Mouse (Mus musculus) splenic B cell, adult 2 months (primary cell): ENCODE measurements around the gene Itpr2.
A peak's percentile ranks its signal among the peaks of the same experiment; 100 is the strongest.

Source experiments
- DNase-seq: peaks from one replicate; pipeline ENCODE4 v3.0.0-alpha.2; 2011; ENCODE audit warnings: low read depth, low spot score
- H3K27me3 ChIP-seq: 2 replicates; pipeline ENCODE4 v1.6.1; 2012; ENCODE audit warnings: mild to moderate bottlenecking, low read length, moderate library complexity, mixed read lengths; ENCODE audit not compliant: control insufficient read depth, poor library complexity, insufficient read depth, severe bottlenecking
- H3K36me3 ChIP-seq: 2 replicates; pipeline ENCODE4 v1.6.1; 2012; ENCODE audit warnings: mild to moderate bottlenecking, low read length, moderate library complexity, mixed read lengths; ENCODE audit not compliant: control insufficient read depth, poor library complexity, insufficient read depth, severe bottlenecking

Itpr2 gene

GRCm38 (mm10) chr6:146434217-146434616 lies 67.8 kb downstream of the Itpr2 start:
- no peak for DNase-seq
- no peaks in the 10 kb centered on the region; the same call in none of the 2 replicates for H3K36me3 ChIP-seq

GRCm38 (mm10) chr6:146432218-146432865 lies 69.7 kb downstream of the Itpr2 start:
- DNase-seq = no peak
- H3K27me3 ChIP-seq = no peaks in the 10 kb centered on the region
- no peaks in the 10 kb centered on the region; the same call in 1 of the 2 replicates for H3K36me3 ChIP-seq

More at GRCm38 (mm10) chr6:146434217-146434616, 67.8 kb downstream of the Itpr2 start:
- H3K27me3 ChIP-seq = no peaks in the 10 kb centered on the region

DNA sequence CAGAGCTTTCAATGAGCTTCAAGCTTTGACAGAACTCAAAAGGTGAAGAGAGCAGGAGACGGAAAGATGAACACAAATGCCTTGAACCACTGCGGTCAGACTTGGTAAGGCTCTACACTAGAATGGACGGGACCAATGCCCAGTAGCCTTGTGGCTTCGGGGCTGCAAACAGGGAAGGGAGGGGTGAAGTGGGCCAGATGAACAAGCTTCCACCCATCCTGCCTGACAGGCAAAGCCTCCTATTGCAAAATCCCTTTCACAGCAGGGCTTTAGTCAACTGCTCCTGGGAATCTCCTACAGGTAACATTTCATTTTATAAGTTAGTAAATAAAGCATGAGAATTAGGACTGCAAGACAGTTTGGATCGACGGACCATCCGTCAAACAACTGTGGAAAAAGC lies 70.2 kb downstream of the Itpr2 start:
- no peaks in the 10 kb centered on the region for H3K36me3 ChIP-seq
- H3K27me3 ChIP-seq = no peaks in the 10 kb centered on the region
- no peak for DNase-seq

DNA sequence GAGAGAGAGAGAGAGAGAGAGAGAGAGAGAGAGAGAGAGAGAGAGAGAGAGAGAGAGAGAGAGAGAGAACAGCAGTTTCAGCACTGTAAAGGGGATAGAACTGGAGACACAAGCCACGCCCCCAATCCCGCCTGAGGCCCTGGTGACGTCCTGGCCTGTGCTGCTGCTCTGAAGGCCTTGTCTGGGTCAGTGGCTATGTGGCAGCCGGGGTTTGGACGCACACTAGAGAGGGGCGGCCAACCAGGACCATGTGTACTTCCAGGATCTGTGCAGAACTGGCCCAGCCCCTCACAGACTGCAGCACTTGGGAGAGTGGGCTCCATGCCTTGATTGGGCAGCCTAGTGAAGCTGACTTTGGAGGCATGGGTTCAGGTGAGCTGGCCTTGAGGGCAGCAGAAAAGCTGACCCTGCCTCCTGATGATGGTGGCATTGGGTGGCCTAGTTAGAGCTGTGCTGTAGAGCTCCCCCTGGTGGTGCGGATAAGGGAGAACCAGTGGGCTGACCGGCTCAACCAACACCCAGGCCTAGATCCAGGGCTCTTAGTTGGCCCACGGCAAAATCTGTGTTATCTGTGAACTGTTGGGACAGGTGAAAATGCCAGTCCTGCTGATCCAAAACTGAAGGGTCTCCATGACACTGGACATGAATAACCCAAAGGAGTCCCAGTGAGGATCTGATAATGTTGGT lies 72.2 kb downstream of the Itpr2 start:
- H3K36me3 ChIP-seq = no peaks in the 10 kb centered on the region
- peak; percentile 76 for DNase-seq
- no peaks in the 10 kb centered on the region for H3K27me3 ChIP-seq

- Histone ChIP-seq H3K27me3 (no peaks in the 10 kb centered on the region), H3K36me3 (peaks cover 5% of the 10 kb centered on the region; the same call in 1 of the 2 replicates)
- no peak for DNase-seq
These were observed 77.2 kb downstream of the Itpr2 start for GRCm38 (mm10) chr6:146424778-146425177.

- DNase-seq = no peak
- H3K36me3 ChIP-seq = peaks cover 5% of the 10 kb centered on the region; the same call in 1 of the 2 replicates
- no peaks in the 10 kb centered on the region for H3K27me3 ChIP-seq
These were observed 77.7 kb downstream of the Itpr2 start for GRCm38 (mm10) chr6:146424326-146424725.

GRCm38 (mm10) chr6:146420718-146421117 lies 81.3 kb downstream of the Itpr2 start:
- DNase-seq = no peak
- Histone ChIP-seq H3K27me3 (no peaks in the 10 kb centered on the region), H3K36me3 (peaks cover 7% of the 10 kb centered on the region; the same call in 1 of the 2 replicates)

DNA sequence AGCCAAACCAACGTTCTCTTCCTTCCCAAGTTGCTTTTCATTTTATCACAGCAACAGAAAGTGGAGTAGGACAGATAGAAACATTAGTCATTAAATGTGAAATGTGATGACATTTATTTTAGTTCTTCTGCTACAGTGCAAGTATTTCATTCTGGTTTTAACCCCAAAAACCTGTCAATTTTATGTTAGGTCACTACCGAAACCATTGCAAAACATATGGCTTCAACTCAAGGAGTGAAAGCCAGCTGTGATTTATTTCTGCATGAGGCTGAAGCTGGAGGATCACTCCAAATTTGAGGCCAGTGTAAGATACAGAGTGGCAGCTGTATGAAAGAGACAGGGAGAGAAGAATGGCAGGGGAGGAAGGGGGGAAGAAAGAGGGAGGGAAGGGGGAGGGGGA lies 85.6 kb downstream of the Itpr2 start:
- Histone ChIP-seq H3K27me3 (no peaks in the 10 kb centered on the region), H3K36me3 (peaks cover 2% of the 10 kb centered on the region)
- DNase-seq = no peak

- Histone ChIP-seq H3K36me3 (peaks cover 2% of the 10 kb centered on the region), H3K27me3 (no peaks in the 10 kb centered on the region)
- DNase-seq = no peak
These were observed 87.9 kb downstream of the Itpr2 start for GRCm38 (mm10) chr6:146414094-146414493.

DNA sequence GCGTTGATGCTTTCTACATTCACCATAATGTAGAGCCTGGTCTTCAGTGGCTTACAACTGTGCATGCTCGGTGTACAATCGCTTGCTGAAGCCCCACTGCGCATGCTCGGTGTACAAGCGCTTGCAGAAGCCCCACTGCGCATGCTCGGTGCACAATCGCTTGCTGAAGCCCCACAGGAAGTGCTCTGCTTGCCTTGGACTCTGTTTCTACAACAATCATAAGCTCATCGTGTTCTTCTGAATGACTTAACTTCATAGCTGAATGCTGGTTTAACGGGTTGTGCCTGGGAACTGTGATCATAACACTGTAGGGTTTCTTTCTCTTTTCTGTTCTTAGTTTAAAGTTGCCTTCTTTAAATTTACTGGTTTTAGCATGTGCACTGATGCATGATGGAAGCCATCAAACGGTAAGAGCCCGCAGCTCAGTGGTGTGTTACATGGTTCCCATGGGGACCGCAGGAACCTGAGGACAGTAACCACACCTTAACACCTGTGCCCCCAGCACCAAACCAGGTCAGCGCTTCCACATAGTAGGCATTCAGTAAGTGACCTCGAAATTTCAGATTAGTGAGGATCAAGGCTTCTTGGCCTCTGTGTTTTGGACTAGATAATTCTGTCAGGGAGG lies 90.5 kb downstream of the Itpr2 start:
- Histone ChIP-seq H3K36me3 (peaks cover 2% of the 10 kb centered on the region), H3K27me3 (no peaks in the 10 kb centered on the region)
- DNase-seq = peak; percentile 89

DNA sequence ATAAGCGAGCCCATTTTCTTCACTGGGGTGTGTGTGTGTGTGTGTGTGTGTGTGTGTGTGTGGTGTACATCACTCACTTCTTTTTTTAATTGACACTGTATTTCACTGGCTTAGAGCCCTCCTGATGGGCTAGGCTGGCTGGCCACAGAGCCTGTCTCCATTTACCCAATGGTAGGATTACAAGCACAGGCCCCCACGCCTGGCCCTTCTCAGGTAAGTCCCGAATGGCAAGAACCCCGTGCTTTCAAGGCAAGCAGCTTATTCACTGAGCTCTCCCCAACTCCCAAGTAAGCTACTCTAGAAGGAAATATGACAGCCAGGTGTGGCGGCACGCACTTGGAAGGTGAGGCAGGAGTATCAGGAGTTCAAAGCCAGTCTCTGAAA lies 91.6 kb downstream of the Itpr2 start:
- Histone ChIP-seq H3K36me3 (no peaks in the 10 kb centered on the region; the same call in 1 of the 2 replicates), H3K27me3 (no peaks in the 10 kb centered on the region)
- no peak for DNase-seq

- peak; percentile 93 for DNase-seq
- Histone ChIP-seq H3K36me3 (no peaks in the 10 kb centered on the region; the same call in 1 of the 2 replicates), H3K27me3 (no peaks in the 10 kb centered on the region)
These were observed 92.2 kb downstream of the Itpr2 start for GRCm38 (mm10) chr6:146409692-146410426.

DNA sequence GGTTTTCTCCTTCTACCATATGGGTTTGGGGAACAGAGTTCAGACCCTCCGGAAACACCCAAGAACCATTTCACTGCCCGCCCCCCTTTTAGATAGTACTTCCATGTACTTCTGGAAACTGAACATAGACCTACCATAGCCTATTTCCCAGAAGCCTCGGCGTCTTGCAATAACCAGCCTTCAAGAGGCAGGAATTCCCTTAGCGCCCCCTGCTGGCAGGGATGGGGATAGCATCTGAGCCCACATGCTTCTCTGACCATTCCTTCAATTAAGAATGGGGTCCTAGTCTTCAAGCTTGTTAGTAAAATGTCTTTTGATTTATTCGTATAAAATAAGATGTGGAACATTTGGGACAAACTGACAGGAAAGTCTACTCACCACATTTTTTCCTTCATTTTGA lies 96.6 kb downstream of the Itpr2 start:
- Histone ChIP-seq H3K36me3 (no peaks in the 10 kb centered on the region; the same call in 1 of the 2 replicates), H3K27me3 (no peaks in the 10 kb centered on the region)
- peak; percentile 74 for DNase-seq

- DNase-seq = no peak
- Histone ChIP-seq H3K36me3 (no peaks in the 10 kb centered on the region; the same call in 1 of the 2 replicates), H3K27me3 (no peaks in the 10 kb centered on the region)
These were observed 97.1 kb downstream of the Itpr2 start for GRCm38 (mm10) chr6:146404876-146405275.
